Mouse (Mus musculus) cerebellum, postnatal 25 days (tissue): ENCODE results near the gene Amy1.
"Not testable (repeated sequence)": the region's sequence is repeated elsewhere in the genome, so short reads cannot be mapped to it uniquely, and the experiment has no call there.

Source experiments
- DNase-seq, 2 experiments: peaks; one replicate each; pipeline ENCODE4 v3.0.0; 2021; ENCODE audit warnings: mixed read lengths in 2 of 2

The Amy1 gene

GRCm38 (mm10) chr3:113606599-113606998, at the start of gene Amy1:
Gene Amy1 (minus strand): TSS chr3:113606699.
- no peak for DNase-seq

- no peak for DNase-seq
Observed at GRCm38 (mm10) chr3:113654335-113654734, 47.8 kb upstream of the Amy1 start.

- DNase-seq = not testable (repeated sequence)
Observed at GRCm38 (mm10) chr3:113651386-113651785, 44.9 kb upstream of the Amy1 start.

GRCm38 (mm10) chr3:113639545-113639944, 33.0 kb upstream of the Amy1 start:
- no peak for DNase-seq

GRCm38 (mm10) chr3:113634220-113634619, 27.7 kb upstream of the Amy1 start:
- no peak for DNase-seq

GRCm38 (mm10) chr3:113631611-113632010, 25.1 kb upstream of the Amy1 start:
- DNase-seq = no peak

- no peak for DNase-seq
Observed at GRCm38 (mm10) chr3:113630564-113630963, 24.1 kb upstream of the Amy1 start.

GRCm38 (mm10) chr3:113629606-113630359, 23.3 kb upstream of the Amy1 start, which contains the start of gene Rnpc3:
Gene Rnpc3 (minus strand): TSS chr3:113630149.
- DNase-seq = peak; percentile 98 to 99

- DNase-seq = no peak
Observed at GRCm38 (mm10) chr3:113590844-113591243, 15.7 kb downstream of the Amy1 start.

- DNase-seq = no peak
Observed at GRCm38 (mm10) chr3:113574578-113574977, 31.9 kb downstream of the Amy1 start.

GRCm38 (mm10) chr3:113574138-113574537, 32.4 kb downstream of the Amy1 start:
- DNase-seq = no peak

- DNase-seq = no peak
Observed at GRCm38 (mm10) chr3:113572158-113572557, 34.3 kb downstream of the Amy1 start.

GRCm38 (mm10) chr3:113539692-113540091, 66.8 kb downstream of the Amy1 start:
- DNase-seq = no peak

- not testable (repeated sequence) for DNase-seq
Observed at GRCm38 (mm10) chr3:113532328-113532727, 74.2 kb downstream of the Amy1 start, which contains the start of gene Amy2a1. Gene Amy2a1 (minus strand): TSS chr3:113532428.
